Comparison of ENCODE assay signal across 23 mouse cellular contexts in the genomic region with DNA sequence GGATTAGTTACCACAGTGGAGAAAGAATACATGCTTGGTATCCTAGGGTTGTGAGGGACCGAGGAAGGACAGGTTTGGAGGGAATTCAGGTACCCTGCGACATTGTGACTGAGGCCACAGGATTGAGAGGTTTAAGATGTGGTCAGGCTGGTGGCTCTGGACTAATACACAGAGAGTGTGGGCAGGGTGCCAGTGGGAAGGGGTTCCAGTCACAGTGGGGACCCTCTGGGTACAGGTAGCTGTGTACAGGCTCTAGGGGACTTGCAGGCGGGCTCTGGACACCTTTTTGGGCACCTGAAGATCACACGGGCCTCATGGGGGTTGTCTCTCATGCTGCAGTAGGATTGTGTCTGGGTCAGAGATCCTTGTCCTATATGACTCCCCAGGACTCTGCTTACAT.
"Had no signal": no experiment of that assay in that cellular context is flagged by ENCODE, and none has a peak within 500 bp of the region (broad histone marks: within the 10 kb centered on the region; RNA-seq: fewer than 3 reads in every experiment).

No protein-coding gene starts in this region.

- H3K27ac ChIP-seq: heart, adult 2 months; heart, embryonic 13.5 days; heart, embryonic 15.5 days; hindbrain, embryonic 12.5 days; kidney, embryonic 15.5 days; kidney, postnatal 0 days; limb, embryonic 13.5 days; limb, embryonic 15.5 days; liver, embryonic 12.5 days; liver, embryonic 14.5 days had no signal

- DNase-seq: gastrocnemius, postnatal 14 days; gastrocnemius, postnatal 36 days; heart, adult 11 months; heart, adult 2 months; heart, postnatal 14 days; heart, postnatal 36 days; kidney, adult 11 months; kidney, adult 2 months; kidney, adult 9 months; kidney, postnatal 14 days; kidney, postnatal 36 days had no signal

- H3K4me3 ChIP-seq: heart, adult 2 months; heart, embryonic 13.5 days; heart, embryonic 15.5 days; hindbrain, embryonic 12.5 days; hindbrain, embryonic 15.5 days; kidney, embryonic 15.5 days; limb, embryonic 13.5 days; limb, embryonic 15.5 days; liver, embryonic 12.5 days had no signal

- ATAC-seq: intestine, embryonic 16.5 days; liver, embryonic 12.5 days had no signal

- H3K27me3 ChIP-seq: heart, embryonic 13.5 days; hindbrain, embryonic 12.5 days; hindbrain, embryonic 15.5 days; kidney, embryonic 15.5 days; limb, embryonic 15.5 days; liver, embryonic 12.5 days had no signal

- H3K9ac ChIP-seq: heart, embryonic 13.5 days; heart, embryonic 15.5 days; hindbrain, embryonic 12.5 days; hindbrain, embryonic 15.5 days; kidney, embryonic 15.5 days; limb, embryonic 13.5 days; limb, embryonic 15.5 days; liver, embryonic 12.5 days; liver, embryonic 14.5 days had no signal

- H3K4me1 ChIP-seq: heart, embryonic 13.5 days; heart, embryonic 15.5 days; limb, embryonic 13.5 days; limb, embryonic 15.5 days; liver, embryonic 12.5 days had no signal

- H3K36me3 ChIP-seq: heart, embryonic 13.5 days; heart, embryonic 15.5 days; hindbrain, embryonic 12.5 days; hindbrain, embryonic 15.5 days; kidney, embryonic 15.5 days; limb, embryonic 13.5 days; limb, embryonic 15.5 days; liver, embryonic 12.5 days had no signal

- H3K4me2 ChIP-seq: heart, embryonic 11.5 days; heart, embryonic 13.5 days; heart, embryonic 15.5 days; hindbrain, embryonic 12.5 days; hindbrain, embryonic 15.5 days; limb, embryonic 13.5 days; limb, embryonic 15.5 days; liver, embryonic 12.5 days had no signal

- H3K9me3 ChIP-seq: heart, embryonic 13.5 days; heart, embryonic 15.5 days; hindbrain, embryonic 12.5 days; hindbrain, embryonic 15.5 days; kidney, embryonic 15.5 days; limb, embryonic 15.5 days had no signal
